Mouse (Mus musculus) layer of hippocampus, adult 2 months (tissue): ENCODE measurements around the gene Gm15130. TPM values are rescaled to one million over a fixed set of nuclear protein-coding genes. Genes with fewer than 3 reads are reported as not detected.

Experiments used
- DNase-seq, 2 experiments: peaks; one replicate each; pipeline ENCODE4 v3.0.0; 2022; ENCODE audit warnings: low spot score in 2 of 2
- H3K27ac ChIP-seq: fragments of 200-600 bp; 2 replicates; pipeline ENCODE4 v1.8.1; 2022
- H3K4me3 ChIP-seq: fragments of 200-600 bp; 2 replicates; pipeline ENCODE4 v1.8.1; 2022; ENCODE audit warnings: mild to moderate bottlenecking
- CTCF ChIP-seq: fragments of 200-600 bp; conservative IDR thresholded peaks from 2 replicates; pipeline ENCODE4 v1.8.1; 2022; ENCODE audit warnings: antibody characterized with exemption, mild to moderate bottlenecking, moderate library complexity
- long read RNA-seq, 2 experiments: library from polyadenylated mRNA; stranded (forward); transcript quantifications; one replicate each; pipeline ENCODE4 v2.0.0; 2021; ENCODE audit warnings: borderline mapping rate in 2 of 2
- total RNA-seq, 2 experiments: library from RNA; stranded (reverse); gene quantifications; 2 replicates each; pipeline ENCODE4 v1.2.3; 2021

Gene Gm15130
- not detected for total RNA-seq
- long read RNA-seq, experiment 1 = 0 reads
- long read RNA-seq, experiment 2 = 0 reads

DNA sequence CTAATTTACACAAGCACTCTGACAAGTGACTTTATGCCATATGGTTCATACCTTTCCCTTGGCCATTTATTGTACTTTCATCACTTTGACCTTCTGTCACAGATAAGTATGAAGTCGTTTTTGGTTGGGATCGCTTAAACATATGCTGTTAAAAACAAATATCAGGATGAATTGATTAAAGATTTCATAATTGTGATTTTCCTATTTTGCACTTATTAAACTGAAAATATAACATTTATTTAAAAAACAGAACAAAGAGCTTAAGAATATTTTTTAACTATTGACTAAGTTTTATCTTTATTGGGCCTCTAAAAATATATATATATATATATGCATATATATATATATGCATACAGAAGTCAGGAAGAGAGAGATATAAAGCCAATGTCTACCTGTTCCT lies at the start of gene Gm15130:
Gene Gm15130 (minus strand): TSS at position 101 of the 400 bp plus-strand sequence.
- DNase-seq = no peak
- TF ChIP-seq CTCF = no peak
- Histone ChIP-seq H3K4me3 (no peak within 1 kb of the TSS), H3K27ac (no peak within 1 kb of the TSS)

DNA sequence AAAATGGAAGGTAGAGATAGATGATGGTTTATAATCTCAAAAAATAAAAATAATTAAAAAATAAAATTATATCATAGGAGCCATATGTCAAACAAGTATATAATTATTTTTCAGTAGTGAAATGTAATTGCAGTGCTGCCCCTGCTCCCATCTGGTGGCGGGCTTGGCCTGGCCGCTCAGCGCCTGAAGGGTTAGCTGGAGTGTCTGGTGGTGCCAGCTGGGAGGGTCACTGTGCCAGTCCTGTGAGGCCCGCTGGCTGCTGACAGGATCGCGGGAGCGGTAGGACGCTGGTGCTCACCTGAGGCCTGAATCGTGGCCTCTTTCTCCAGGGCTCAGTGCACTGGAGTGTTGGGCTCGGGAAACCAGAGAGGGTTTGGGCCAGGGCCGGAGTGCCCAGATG lies 29.3 kb upstream of the Gm15130 start:
- H3K4me3 ChIP-seq = no peak overlapping the region
- H3K27ac ChIP-seq = no peak overlapping the region
- no peak for DNase-seq
- no peak for TF ChIP-seq CTCF

DNA sequence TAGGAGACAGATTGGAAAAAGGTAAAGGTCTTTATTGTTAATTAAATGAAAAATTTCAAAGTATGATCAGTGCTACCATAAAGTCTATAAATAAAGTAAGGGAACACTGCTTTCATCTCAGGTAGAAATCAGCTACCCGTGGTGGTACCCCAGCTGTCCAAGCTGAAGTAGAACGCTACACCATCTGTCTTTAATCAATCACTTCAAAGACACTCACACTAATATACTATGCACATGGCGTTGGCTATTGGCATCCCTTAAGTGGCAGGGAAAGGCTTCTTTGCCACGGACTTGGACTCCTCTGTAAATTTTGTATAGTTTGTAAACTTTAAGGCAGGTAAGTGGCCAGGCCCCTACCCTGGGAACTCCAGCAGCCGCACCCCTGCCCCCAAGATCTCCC lies 17.0 kb downstream of the Gm15130 start:
- Histone ChIP-seq H3K27ac (no peak overlapping the region), H3K4me3 (no peak overlapping the region)
- DNase-seq = no peak
- no peak for TF ChIP-seq CTCF

DNA sequence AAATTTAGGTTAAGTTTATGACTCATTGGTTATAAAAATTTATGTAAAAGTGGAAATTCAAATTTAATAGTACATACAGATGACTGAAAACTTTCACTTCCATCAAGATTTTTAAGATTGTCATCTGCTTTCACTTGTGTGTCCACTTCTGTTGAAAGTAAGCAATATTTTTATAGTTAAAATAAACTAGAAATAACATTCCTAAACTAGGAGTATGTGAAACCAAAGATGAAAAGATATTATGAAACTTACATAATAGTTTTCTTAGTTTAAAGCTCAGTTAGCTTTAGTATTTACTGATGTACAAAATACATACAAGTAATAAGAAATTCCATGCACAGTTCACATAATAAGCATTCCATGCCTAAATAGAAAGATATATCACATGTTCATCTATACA lies 46.9 kb downstream of the Gm15130 start, which contains the start of gene Gm13941:
Gene Gm13941 (minus strand): TSS at position 101 of the 400 bp plus-strand sequence.
- TF ChIP-seq CTCF = no peak
- DNase-seq = no peak
- no peak within 1 kb of the TSS for H3K4me3 ChIP-seq
- no peak within 1 kb of the TSS for H3K27ac ChIP-seq

Other genes starting within 250 kb of the Gm15130 start
- 10 to 100 TPM; 77.4 to 82.5 TPM for gene Ano3, start 202.0 kb downstream of the Gm15130 start, total RNA-seq
- gene Gm13941, start 47.0 kb downstream of the Gm15130 start, total RNA-seq = not detected
- not detected for gene 4930430A15Rik, start 76.7 kb upstream of the Gm15130 start, total RNA-seq
- gene Olfr1275, start 82.3 kb upstream of the Gm15130 start, total RNA-seq = not detected
- gene Olfr1276, start 101.6 kb upstream of the Gm15130 start, total RNA-seq = not detected
- not detected for gene Olfr1277, start 121.2 kb upstream of the Gm15130 start, total RNA-seq
- not detected for gene Olfr1278, start 137.2 kb upstream of the Gm15130 start, total RNA-seq
- gene Olfr1279, start 147.7 kb upstream of the Gm15130 start, total RNA-seq = not detected
- not detected for gene Olfr1280, start 161.1 kb upstream of the Gm15130 start, total RNA-seq
- gene Olfr1281, start 173.6 kb upstream of the Gm15130 start, total RNA-seq = not detected
- not detected for gene Olfr1282, start 183.1 kb upstream of the Gm15130 start, total RNA-seq
- not detected for gene Olfr1283, start 213.9 kb upstream of the Gm15130 start, total RNA-seq
- not detected for gene Olfr1284, start 222.6 kb upstream of the Gm15130 start, total RNA-seq